Mouse (Mus musculus) liver, embryonic 14.5 days (tissue): ENCODE results near the gene 4930535I16Rik.

ENCODE experiments used
- CTCF ChIP-seq: IDR thresholded peaks from 2 replicates; pipeline ENCODE4 v1.5.1; 2016; ENCODE audit warnings: antibody characterized with exemption, low read depth, control low read depth
- EP300 ChIP-seq: IDR thresholded peaks from 2 replicates; pipeline ENCODE4 v1.6.1; 2016; ENCODE audit warnings: antibody characterized with exemption, low read depth

DNA sequence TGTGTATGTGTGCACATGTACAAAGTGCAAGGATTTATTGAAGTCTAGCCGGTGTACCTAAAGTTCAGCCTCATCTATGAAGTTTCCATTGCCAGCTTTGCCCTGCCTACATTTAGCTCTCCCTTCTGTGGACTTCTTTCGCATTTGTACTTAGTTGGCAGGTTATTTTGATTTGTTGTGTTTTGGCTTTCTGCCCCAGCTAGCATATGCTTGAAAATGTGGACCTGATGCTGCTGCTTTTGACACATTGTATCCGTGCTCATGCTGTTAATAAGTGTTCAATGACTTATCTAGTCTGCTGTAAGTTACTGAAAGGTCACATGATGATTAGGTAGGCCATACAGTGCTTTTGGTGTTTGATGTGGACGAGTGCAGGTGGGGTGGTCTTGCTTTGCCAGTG lies 16.5 kb upstream of the 4930535I16Rik start:
- TF ChIP-seq EP300 (no peak), CTCF (no peak)
